Mouse (Mus musculus): ENCODE results near the gene Lrrc15. TPM values are rescaled to one million over a fixed set of nuclear protein-coding genes. Genes with fewer than 3 reads are reported as not detected.
A peak's percentile ranks its signal among the peaks of the same experiment; 100 is the strongest.

The Lrrc15 gene
- total and polyA plus RNA-seq, 3 experiments = not detected

DNA sequence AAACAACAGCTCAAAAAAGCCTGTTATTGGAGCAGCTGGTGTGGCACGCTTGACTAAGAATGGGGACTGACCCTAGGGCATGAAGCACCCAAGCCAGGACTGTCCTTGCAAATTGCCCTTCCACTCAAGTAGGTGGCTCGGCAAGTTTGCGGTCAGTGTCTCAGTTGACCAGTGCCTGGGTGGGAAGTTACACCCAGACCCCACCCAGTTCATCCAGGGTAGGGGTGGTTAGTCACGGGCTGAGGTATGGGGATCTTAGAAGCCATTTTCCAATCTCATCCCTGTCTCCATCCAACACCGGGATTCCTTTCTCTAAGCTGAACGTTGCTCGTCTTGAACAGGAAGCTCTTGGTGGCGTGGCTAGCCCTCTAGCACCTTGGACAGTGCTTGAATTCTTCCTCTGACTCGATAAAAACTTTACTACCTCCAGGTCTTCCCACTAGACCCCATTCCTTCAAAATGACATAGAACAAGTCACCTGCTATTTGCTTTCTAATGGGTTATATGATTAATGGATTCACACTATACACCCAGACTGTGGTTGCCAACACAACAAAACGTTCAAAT, 16.7 kb upstream of the Lrrc15 start:
- peak; percentile 55 for DNase-seq (ENCODE audit: low read depth, low spot score)
- H3K9ac ChIP-seq (ENCODE audit: control insufficient read depth, low read depth, low read length, poor library complexity, severe bottlenecking) = no peak overlapping the region
- H3K79me2 ChIP-seq (ENCODE audit: control insufficient read depth, insufficient read depth, low read length, poor library complexity) = no peaks in the 10 kb centered on the region
- H3K36me3 ChIP-seq (ENCODE audit: control insufficient read depth in 1 of 2, insufficient read depth in 2 of 2, low read length in 2 of 2) = no peaks in the 10 kb centered on the region
- no peaks in the 10 kb centered on the region for H3K9me3 ChIP-seq (replicated peaks; ENCODE audit: insufficient read depth, low read length)
- H3K4me3 ChIP-seq (ENCODE audit: control insufficient read depth in 1 of 2, insufficient read depth in 1 of 2, low read depth in 2 of 2, low read length in 2 of 2) = no peak overlapping the region
- H3K27me3 ChIP-seq (ENCODE audit: control insufficient read depth in 1 of 2, insufficient read depth in 2 of 2, low read length in 2 of 2) = peaks cover 2% of the 10 kb centered on the region in 2 experiments; a peak in 3 of 4 replicates
- H3K4me1 ChIP-seq (ENCODE audit: control insufficient read depth in 1 of 2, insufficient read depth in 2 of 2, low read length in 2 of 2) = peaks cover 0 to 3% of the 10 kb centered on the region in 2 experiments; a peak in 1 of 4 replicates
- no peak for TF ChIP-seq ZNF384 (IDR thresholded peaks at IDR 0.05; ENCODE audit: low read depth, low read length)
- TF ChIP-seq MAZ (IDR thresholded peaks at IDR 0.05; ENCODE audit: low read depth, low read length) = no peak
- no peak for TF ChIP-seq UBTF (IDR thresholded peaks at IDR 0.05; ENCODE audit: borderline replicate concordance, insufficient read depth, low read depth, low read length)
- TF ChIP-seq E2F4 (IDR thresholded peaks at IDR 0.05; ENCODE audit: borderline replicate concordance, low read depth, low read length) = no peak
- no peak for TF ChIP-seq NELFE (IDR thresholded peaks at IDR 0.05; ENCODE audit: low read depth, low read length)
- TF ChIP-seq GATA1 (IDR thresholded peaks at IDR 0.05; ENCODE audit: low read depth, low read length) = no peak
- TF ChIP-seq POLR2AphosphoS5 (IDR thresholded peaks at IDR 0.05; ENCODE audit: borderline replicate concordance, low read depth, low read length) = no peak
- no peak for TF ChIP-seq MYC (IDR thresholded peaks at IDR 0.05; ENCODE audit: low read depth, low read length)
- no peak for TF ChIP-seq MXI1 (IDR thresholded peaks at IDR 0.05; ENCODE audit: low read depth, low read length)
- TF ChIP-seq JUND (IDR thresholded peaks at IDR 0.05; ENCODE audit: low read depth, low read length) = no peak
- no peak for TF ChIP-seq ZC3H11A (IDR thresholded peaks at IDR 0.05; ENCODE audit: low read depth, low read length)
- TF ChIP-seq MAX (IDR thresholded peaks at IDR 0.05; ENCODE audit: low read length) = no peak
- TF ChIP-seq MAFK (IDR thresholded peaks at IDR 0.05; ENCODE audit: borderline replicate concordance, low read depth, low read length) = no peak
- TF ChIP-seq TBP (IDR thresholded peaks at IDR 0.05; ENCODE audit: low read depth, low read length) = no peak
- H3K27ac ChIP-seq (ENCODE audit: control insufficient read depth, low read depth, low read length) = no peak overlapping the region

DNA sequence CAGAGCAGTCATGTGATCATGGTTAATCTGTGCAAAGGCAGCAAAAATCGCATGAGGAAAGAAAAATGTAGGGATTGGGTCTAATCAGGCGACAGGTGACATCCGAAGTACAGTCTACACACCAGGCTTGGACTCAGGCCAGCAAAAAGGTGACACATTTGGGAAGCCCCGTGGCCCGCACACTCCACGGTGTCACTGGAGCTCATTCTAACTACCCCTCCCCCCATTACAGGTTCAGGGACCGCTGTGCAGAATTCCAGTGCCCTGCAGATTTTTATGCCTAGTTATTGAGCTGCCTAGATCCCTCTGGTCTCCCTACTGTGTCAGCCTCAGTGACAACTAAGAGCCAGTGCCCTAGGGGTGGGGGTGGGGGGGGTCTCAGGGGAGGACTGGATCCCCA, 14.4 kb upstream of the Lrrc15 start:
- no peak for DNase-seq (ENCODE audit: low read depth, low spot score)
- Histone ChIP-seq H3K4me3 (ENCODE audit: control insufficient read depth in 1 of 2, insufficient read depth in 1 of 2, low read depth in 2 of 2, low read length in 2 of 2) (no peak overlapping the region), H3K79me2 (ENCODE audit: control insufficient read depth, insufficient read depth, low read length, poor library complexity) (no peaks in the 10 kb centered on the region), H3K4me1 (ENCODE audit: control insufficient read depth in 1 of 2, insufficient read depth in 2 of 2, low read length in 2 of 2) (no peaks in the 10 kb centered on the region), H3K9ac (ENCODE audit: control insufficient read depth, low read depth, low read length, poor library complexity, severe bottlenecking) (no peak overlapping the region), H3K36me3 (ENCODE audit: control insufficient read depth in 1 of 2, insufficient read depth in 2 of 2, low read length in 2 of 2) (no peaks in the 10 kb centered on the region), H3K27me3 (ENCODE audit: control insufficient read depth in 1 of 2, insufficient read depth in 2 of 2, low read length in 2 of 2) (peaks cover 2% of the 10 kb centered on the region in 2 experiments; a peak in 3 of 4 replicates), H3K9me3 (replicated peaks; ENCODE audit: insufficient read depth, low read length) (no peaks in the 10 kb centered on the region), H3K27ac (ENCODE audit: control insufficient read depth, low read depth, low read length) (no peak overlapping the region)
- TF ChIP-seq ZMIZ1 (IDR thresholded peaks at IDR 0.05; ENCODE audit: low read depth, low read length) (no peak), RAD21 (IDR thresholded peaks at IDR 0.05; ENCODE audit: low read depth, low read length) (no peak), GATA1 (IDR thresholded peaks at IDR 0.05; ENCODE audit: low read depth, low read length) (no peak), SMC3 (IDR thresholded peaks at IDR 0.05; ENCODE audit: low read depth, low read length) (no peak), POLR2AphosphoS2 (IDR thresholded peaks at IDR 0.05; ENCODE audit: low read length) (no peak), HCFC1 (IDR thresholded peaks at IDR 0.05; ENCODE audit: low read depth, low read length) (no peak), POLR2A (IDR thresholded peaks at IDR 0.05; ENCODE audit: control insufficient read depth in 1 of 2, insufficient read depth in 1 of 2, low read depth in 1 of 2, low read length in 2 of 2, poor library complexity in 1 of 2) (no peak), TBP (IDR thresholded peaks at IDR 0.05; ENCODE audit: low read depth, low read length) (no peak), MXI1 (IDR thresholded peaks at IDR 0.05; ENCODE audit: low read depth, low read length) (no peak), GABPA (IDR thresholded peaks at IDR 0.05; ENCODE audit: low read depth, low read length) (no peak), CHD1 (IDR thresholded peaks at IDR 0.05; ENCODE audit: low read depth, low read length) (no peak), TAL1 (IDR thresholded peaks at IDR 0.05; ENCODE audit: low read length) (no peak), NELFE (IDR thresholded peaks at IDR 0.05; ENCODE audit: low read depth, low read length) (no peak)

Measured in MEL (cell line).